Mouse (Mus musculus): ENCODE results near the gene Col5a1. TPM values are rescaled to one million over a fixed set of nuclear protein-coding genes. Genes with fewer than 3 reads are reported as not detected.

Col5a1 gene
- polyA plus RNA-seq, 1 experiment from 2014 or later = 29.0 TPM

- ATAC-seq (ENCODE audit: low FRiP score) (no peak), DNase-seq (ENCODE audit: low spot score) (no peak)
- no peak overlapping the region for H3K9ac ChIP-seq (ENCODE audit: low read depth, low read length)
- H3K9me3 ChIP-seq (ENCODE audit: control insufficient read depth, low read length) = no peaks in the 10 kb centered on the region
- no peaks in the 10 kb centered on the region for H3K27me3 ChIP-seq (ENCODE audit: control insufficient read depth, insufficient read depth, low read length)
- H3K27ac ChIP-seq (ENCODE audit: low read depth, low read length) = no peak overlapping the region
- H3K4me1 ChIP-seq (replicated peaks; ENCODE audit: control insufficient read depth, insufficient read depth, low read length) = no peaks in the 10 kb centered on the region
- H3K4me2 ChIP-seq (replicated peaks; ENCODE audit: low read depth, low read length) = no peak overlapping the region
- no peaks in the 10 kb centered on the region for H3K36me3 ChIP-seq (ENCODE audit: control insufficient read depth, insufficient read depth, low read length)
- WGBS = 80% methylated on average over 9 of the region's 9 CpGs
- H3K4me3 ChIP-seq (ENCODE audit: low read depth, low read length) = no peak overlapping the region
Measured at GRCm38 (mm10) chr2:27901525-27902245, 15.5 kb downstream of the Col5a1 start.

- Histone ChIP-seq H3K27ac (ENCODE audit: low read depth, low read length) (no peak overlapping the region), H3K36me3 (ENCODE audit: control insufficient read depth, insufficient read depth, low read length) (no peaks in the 10 kb centered on the region), H3K4me2 (replicated peaks; ENCODE audit: low read depth, low read length) (no peak overlapping the region), H3K4me3 (ENCODE audit: low read depth, low read length) (no peak overlapping the region), H3K4me1 (replicated peaks; ENCODE audit: control insufficient read depth, insufficient read depth, low read length) (no peaks in the 10 kb centered on the region), H3K9me3 (ENCODE audit: control insufficient read depth, low read length) (no peaks in the 10 kb centered on the region), H3K9ac (ENCODE audit: low read depth, low read length) (no peak overlapping the region), H3K27me3 (ENCODE audit: control insufficient read depth, insufficient read depth, low read length) (no peaks in the 10 kb centered on the region)
- WGBS = 75% methylated on average over 3 of the region's 3 CpGs
- DNase-seq (ENCODE audit: low spot score) (no peak), ATAC-seq (ENCODE audit: low FRiP score) (no peak)
Measured at GRCm38 (mm10) chr2:27902318-27902717, 16.1 kb downstream of the Col5a1 start.

- no peak overlapping the region for H3K9ac ChIP-seq (ENCODE audit: low read depth, low read length)
- no peak for ATAC-seq (ENCODE audit: low FRiP score)
- H3K4me3 ChIP-seq (ENCODE audit: low read depth, low read length) = no peak overlapping the region
- H3K4me2 ChIP-seq (replicated peaks; ENCODE audit: low read depth, low read length) = no peak overlapping the region
- no peaks in the 10 kb centered on the region for H3K36me3 ChIP-seq (ENCODE audit: control insufficient read depth, insufficient read depth, low read length)
- DNase-seq (ENCODE audit: low spot score) = no peak
- no peaks in the 10 kb centered on the region for H3K9me3 ChIP-seq (ENCODE audit: control insufficient read depth, low read length)
- H3K27ac ChIP-seq (ENCODE audit: low read depth, low read length) = no peak overlapping the region
- H3K27me3 ChIP-seq (ENCODE audit: control insufficient read depth, insufficient read depth, low read length) = no peaks in the 10 kb centered on the region
- H3K4me1 ChIP-seq (replicated peaks; ENCODE audit: control insufficient read depth, insufficient read depth, low read length) = no peaks in the 10 kb centered on the region
- 82% methylated on average over 2 of the region's 2 CpGs for WGBS
Measured at GRCm38 (mm10) chr2:27905411-27905810, 19.2 kb downstream of the Col5a1 start.

GRCm38 (mm10) chr2:27910501-27910900 is 24.3 kb downstream of the Col5a1 start:
- H3K4me2 ChIP-seq (replicated peaks; ENCODE audit: low read depth, low read length) = no peak overlapping the region
- ATAC-seq (ENCODE audit: low FRiP score) (no peak), DNase-seq (ENCODE audit: low spot score) (no peak)
- no peaks in the 10 kb centered on the region for H3K4me1 ChIP-seq (replicated peaks; ENCODE audit: control insufficient read depth, insufficient read depth, low read length)
- no peak overlapping the region for H3K27ac ChIP-seq (ENCODE audit: low read depth, low read length)
- H3K27me3 ChIP-seq (ENCODE audit: control insufficient read depth, insufficient read depth, low read length) = no peaks in the 10 kb centered on the region
- H3K9me3 ChIP-seq (ENCODE audit: control insufficient read depth, low read length) = no peaks in the 10 kb centered on the region
- H3K36me3 ChIP-seq (ENCODE audit: control insufficient read depth, insufficient read depth, low read length) = no peaks in the 10 kb centered on the region
- H3K9ac ChIP-seq (ENCODE audit: low read depth, low read length) = no peak overlapping the region
- WGBS = 80% methylated on average over 3 of the region's 3 CpGs
- no peak overlapping the region for H3K4me3 ChIP-seq (ENCODE audit: low read depth, low read length)

- Histone ChIP-seq H3K27ac (ENCODE audit: low read depth, low read length) (no peak overlapping the region), H3K4me3 (ENCODE audit: low read depth, low read length) (no peak overlapping the region), H3K9me3 (ENCODE audit: control insufficient read depth, low read length) (no peaks in the 10 kb centered on the region), H3K27me3 (ENCODE audit: control insufficient read depth, insufficient read depth, low read length) (no peaks in the 10 kb centered on the region), H3K4me2 (replicated peaks; ENCODE audit: low read depth, low read length) (no peak overlapping the region), H3K36me3 (ENCODE audit: control insufficient read depth, insufficient read depth, low read length) (no peaks in the 10 kb centered on the region), H3K9ac (ENCODE audit: low read depth, low read length) (no peak overlapping the region), H3K4me1 (replicated peaks; ENCODE audit: control insufficient read depth, insufficient read depth, low read length) (no peaks in the 10 kb centered on the region)
- no peak for DNase-seq (ENCODE audit: low spot score)
- 86% methylated on average over 1 of the region's 1 CpGs for WGBS
- no peak for ATAC-seq (ENCODE audit: low FRiP score)
Measured at GRCm38 (mm10) chr2:27912546-27913275, 26.5 kb downstream of the Col5a1 start.

GRCm38 (mm10) chr2:27915726-27916125 is 29.5 kb downstream of the Col5a1 start:
- Histone ChIP-seq H3K4me2 (replicated peaks; ENCODE audit: low read depth, low read length) (no peak overlapping the region), H3K27ac (ENCODE audit: low read depth, low read length) (no peak overlapping the region), H3K9ac (ENCODE audit: low read depth, low read length) (no peak overlapping the region), H3K4me3 (ENCODE audit: low read depth, low read length) (no peak overlapping the region), H3K9me3 (ENCODE audit: control insufficient read depth, low read length) (no peaks in the 10 kb centered on the region), H3K36me3 (ENCODE audit: control insufficient read depth, insufficient read depth, low read length) (no peaks in the 10 kb centered on the region), H3K4me1 (replicated peaks; ENCODE audit: control insufficient read depth, insufficient read depth, low read length) (no peaks in the 10 kb centered on the region), H3K27me3 (ENCODE audit: control insufficient read depth, insufficient read depth, low read length) (no peaks in the 10 kb centered on the region)
- WGBS = 75% methylated on average over 4 of the region's 4 CpGs
- DNase-seq (ENCODE audit: low spot score) = no peak
- no peak for ATAC-seq (ENCODE audit: low FRiP score)

- H3K4me3 ChIP-seq (ENCODE audit: low read depth, low read length) = no peak overlapping the region
- H3K9me3 ChIP-seq (ENCODE audit: control insufficient read depth, low read length) = no peaks in the 10 kb centered on the region
- DNase-seq (ENCODE audit: low spot score) (no peak), ATAC-seq (ENCODE audit: low FRiP score) (no peak)
- H3K4me2 ChIP-seq (replicated peaks; ENCODE audit: low read depth, low read length) = no peak overlapping the region
- H3K27me3 ChIP-seq (ENCODE audit: control insufficient read depth, insufficient read depth, low read length) = no peaks in the 10 kb centered on the region
- no peak overlapping the region for H3K27ac ChIP-seq (ENCODE audit: low read depth, low read length)
- no peaks in the 10 kb centered on the region for H3K4me1 ChIP-seq (replicated peaks; ENCODE audit: control insufficient read depth, insufficient read depth, low read length)
- H3K9ac ChIP-seq (ENCODE audit: low read depth, low read length) = no peak overlapping the region
- 29% methylated on average over 2 of the region's 2 CpGs for WGBS
- H3K36me3 ChIP-seq (ENCODE audit: control insufficient read depth, insufficient read depth, low read length) = no peaks in the 10 kb centered on the region
Measured at GRCm38 (mm10) chr2:27916316-27916715, 30.1 kb downstream of the Col5a1 start.

GRCm38 (mm10) chr2:27917177-27917576 is 31.0 kb downstream of the Col5a1 start:
- WGBS = 95% methylated on average over 3 of the region's 3 CpGs
- H3K9ac ChIP-seq (ENCODE audit: low read depth, low read length) = no peak overlapping the region
- ATAC-seq (ENCODE audit: low FRiP score) = no peak

GRCm38 (mm10) chr2:27918106-27918505 is 31.9 kb downstream of the Col5a1 start:
- Histone ChIP-seq H3K9me3 (ENCODE audit: control insufficient read depth, low read length) (no peaks in the 10 kb centered on the region), H3K9ac (ENCODE audit: low read depth, low read length) (no peak overlapping the region), H3K27me3 (ENCODE audit: control insufficient read depth, insufficient read depth, low read length) (no peaks in the 10 kb centered on the region), H3K36me3 (ENCODE audit: control insufficient read depth, insufficient read depth, low read length) (no peaks in the 10 kb centered on the region), H3K27ac (ENCODE audit: low read depth, low read length) (no peak overlapping the region), H3K4me2 (replicated peaks; ENCODE audit: low read depth, low read length) (no peak overlapping the region), H3K4me3 (ENCODE audit: low read depth, low read length) (no peak overlapping the region), H3K4me1 (replicated peaks; ENCODE audit: control insufficient read depth, insufficient read depth, low read length) (no peaks in the 10 kb centered on the region)
- DNase-seq (ENCODE audit: low spot score) = no peak
- 81% methylated on average over 7 of the region's 7 CpGs for WGBS
- no peak for ATAC-seq (ENCODE audit: low FRiP score)

More at GRCm38 (mm10) chr2:27917177-27917576, 31.0 kb downstream of the Col5a1 start:
- Histone ChIP-seq H3K9me3 (ENCODE audit: control insufficient read depth, low read length) (no peaks in the 10 kb centered on the region), H3K27me3 (ENCODE audit: control insufficient read depth, insufficient read depth, low read length) (no peaks in the 10 kb centered on the region), H3K36me3 (ENCODE audit: control insufficient read depth, insufficient read depth, low read length) (no peaks in the 10 kb centered on the region), H3K27ac (ENCODE audit: low read depth, low read length) (no peak overlapping the region), H3K4me3 (ENCODE audit: low read depth, low read length) (no peak overlapping the region), H3K4me1 (replicated peaks; ENCODE audit: control insufficient read depth, insufficient read depth, low read length) (no peaks in the 10 kb centered on the region), H3K4me2 (replicated peaks; ENCODE audit: low read depth, low read length) (no peak overlapping the region)
- DNase-seq (ENCODE audit: low spot score) = no peak
